Mouse (Mus musculus) limb, embryonic 15.5 days (tissue): ENCODE data around the gene Ccl5. TPM values are rescaled to one million over a fixed set of nuclear protein-coding genes. Genes with fewer than 3 reads are reported as not detected.

ENCODE experiments used
- polyA plus RNA-seq: library from polyadenylated mRNA; unstranded; fragments of >200 nt; fragmentation: Nextera tagmentation; extraction: Ambion mirVana; gene quantifications from 2 replicates; pipeline ENCODE4 v1.2.1, GENCODE M21; 2015

Ccl5 gene
- polyA plus RNA-seq, 1 experiment from 2014 or later: 1.0 TPM

Other genes with a start within 250 kb of the Ccl5 start
- 0.10 and 0.18 TPM in 2 replicates for gene Slfn14, start 243.8 kb downstream of the Ccl5 start, polyA plus RNA-seq
- gene Ap2b1, start 231.5 kb downstream of the Ccl5 start, polyA plus RNA-seq: 47.8 and 48.9 TPM in 2 replicates
- gene Pex12, start 227.9 kb downstream of the Ccl5 start, polyA plus RNA-seq: 13.2 and 14.1 TPM in 2 replicates
- 2.3 and 2.8 TPM in 2 replicates for gene Rasl10b, start 121.4 kb downstream of the Ccl5 start, polyA plus RNA-seq
- gene Gas2l2, start 101.1 kb downstream of the Ccl5 start, polyA plus RNA-seq: 0.05 TPM in 1 of 2 replicates, not detected in the other
- gene 1700020L24Rik, start 92.8 kb downstream of the Ccl5 start, polyA plus RNA-seq: 0.35 and 0.64 TPM in 2 replicates
- gene Mmp28, start 67.4 kb downstream of the Ccl5 start, polyA plus RNA-seq: 2.7 and 3.4 TPM in 2 replicates
- gene Taf15, start 57.4 kb downstream of the Ccl5 start, polyA plus RNA-seq: 10.5 and 12.1 TPM in 2 replicates
- gene Heatr9, start 8.3 kb downstream of the Ccl5 start, polyA plus RNA-seq: not detected in 2 replicates
- gene Ccl9, start 48.1 kb upstream of the Ccl5 start, polyA plus RNA-seq: 8.8 and 8.9 TPM in 2 replicates
- gene Ccl6, start 62.6 kb upstream of the Ccl5 start, polyA plus RNA-seq: 6.3 and 6.7 TPM in 2 replicates
- not detected in 2 replicates for gene Rpl9-ps1, start 115.1 kb upstream of the Ccl5 start, polyA plus RNA-seq
- 0.56 and 0.73 TPM in 2 replicates for gene Ccl3, start 118.8 kb upstream of the Ccl5 start, polyA plus RNA-seq
- 0.76 and 0.95 TPM in 2 replicates for gene Ccl4, start 132.1 kb upstream of the Ccl5 start, polyA plus RNA-seq
- 1.6 and 1.7 TPM in 2 replicates for gene Wfdc17, start 173.5 kb upstream of the Ccl5 start, polyA plus RNA-seq
- 0.88 and 1.4 TPM in 2 replicates for gene Wfdc18, start 178.5 kb upstream of the Ccl5 start, polyA plus RNA-seq
- 1.3 and 1.4 TPM in 2 replicates for gene Wfdc21, start 216.4 kb upstream of the Ccl5 start, polyA plus RNA-seq
- gene Heatr6, start 223.2 kb upstream of the Ccl5 start, polyA plus RNA-seq: 22.0 and 25.7 TPM in 2 replicates